Mouse (Mus musculus) heart, postnatal 0 days (tissue): ENCODE data around the gene Cyp2d11.

Source experiments
- CTCF ChIP-seq: IDR thresholded peaks from 2 replicates; pipeline ENCODE4 v1.5.1; 2016; ENCODE audit warnings: antibody characterized with exemption, control low read depth, low read depth
- EP300 ChIP-seq: IDR thresholded peaks from 2 replicates; pipeline ENCODE4 v1.6.1; 2016; ENCODE audit warnings: antibody characterized with exemption, low read depth

GRCm38 (mm10) chr15:82435606-82436005 lies 41.8 kb upstream of the Cyp2d11 start:
- TF ChIP-seq CTCF (no peak), EP300 (no peak)
